Mouse (Mus musculus) layer of hippocampus, adult 9-11 months (tissue): ENCODE results near the gene Poldip2.

Experiments
- DNase-seq: peaks from one replicate; pipeline ENCODE4 v3.0.0; 2022

The Poldip2 gene

GRCm38 (mm10) chr11:78547718-78548460, 35.9 kb downstream of the Poldip2 start:
- no peak for DNase-seq

- no peak for DNase-seq
Measured at GRCm38 (mm10) chr11:78549491-78549987, 37.5 kb downstream of the Poldip2 start.

GRCm38 (mm10) chr11:78550168-78551058, 38.4 kb downstream of the Poldip2 start, which contains the start of gene Tmem97:
Gene Tmem97 (minus strand): TSS chr11:78550777.
- peak; percentile 99 for DNase-seq

- no peak for DNase-seq
Measured at GRCm38 (mm10) chr11:78551059-78551398, 39.0 kb downstream of the Poldip2 start.

GRCm38 (mm10) chr11:78555623-78556022, 43.6 kb downstream of the Poldip2 start:
- no peak for DNase-seq

- no peak for DNase-seq
Measured at GRCm38 (mm10) chr11:78556070-78556469, 44.1 kb downstream of the Poldip2 start.

- no peak for DNase-seq
Measured at GRCm38 (mm10) chr11:78557241-78557640, 45.2 kb downstream of the Poldip2 start.

GRCm38 (mm10) chr11:78560447-78560846, 48.5 kb downstream of the Poldip2 start:
- peak; percentile 79 for DNase-seq

- no peak for DNase-seq
Measured at GRCm38 (mm10) chr11:78566775-78567174, 54.8 kb downstream of the Poldip2 start.

GRCm38 (mm10) chr11:78567614-78568013, 55.6 kb downstream of the Poldip2 start:
- DNase-seq, result no peak

GRCm38 (mm10) chr11:78568827-78569226, 56.8 kb downstream of the Poldip2 start:
- DNase-seq, result no peak

- no peak for DNase-seq
Measured at GRCm38 (mm10) chr11:78569806-78570205, 57.8 kb downstream of the Poldip2 start.

- peak; percentile 66 for DNase-seq
Measured at GRCm38 (mm10) chr11:78571441-78571840, 59.4 kb downstream of the Poldip2 start.

GRCm38 (mm10) chr11:78571854-78572253, 59.9 kb downstream of the Poldip2 start:
- no peak for DNase-seq
